Mouse (Mus musculus) megakaryocyte-erythroid progenitor cell, adult 5 weeks (primary cell): ENCODE data around the gene 4933424G06Rik. TPM values are rescaled to one million over a fixed set of nuclear protein-coding genes. Genes with fewer than 3 reads are reported as not detected.

ENCODE experiments used
- polyA plus RNA-seq: library from polyadenylated mRNA; stranded (reverse); fragments of >175 nt; gene quantifications from 2 replicates; pipeline ENCODE4 v1.2.3, GENCODE M21; 2012

Gene 4933424G06Rik
- not detected in 2 replicates for polyA plus RNA-seq

GRCm38 (mm10) chr1:36709854-36710280 lies at the start of gene 4933424G06Rik:
Gene 4933424G06Rik (plus strand): TSS chr1:36710149.

GRCm38 (mm10) chr1:36682620-36683355 lies 27.2 kb upstream of the 4933424G06Rik start, which contains the start of gene Fam178b:
Gene Fam178b (minus strand): TSS chr1:36683183.

GRCm38 (mm10) chr1:36691271-36692155 lies 18.4 kb upstream of the 4933424G06Rik start, which contains the start of gene Cox5b:
Gene Cox5b (plus strand): TSS chr1:36691449.

GRCm38 (mm10) chr1:36714311-36714710 lies 4.4 kb downstream of the 4933424G06Rik start, which contains the start of gene Actr1b:
Gene Actr1b (minus strand): TSS chr1:36714422.

GRCm38 (mm10) chr1:36761568-36761967 lies 51.6 kb downstream of the 4933424G06Rik start, which contains the start of gene Zap70:
Gene Zap70 (plus strand): TSS chr1:36761798.

Other genes starting within 250 kb of the 4933424G06Rik start
- gene Cnnm4, start 238.5 kb upstream of the 4933424G06Rik start, polyA plus RNA-seq = 7.3 and 7.8 TPM in 2 replicates
- gene Cnnm3, start 198.3 kb upstream of the 4933424G06Rik start, polyA plus RNA-seq = 28.4 and 38.0 TPM in 2 replicates
- 8.2 and 12.9 TPM in 2 replicates for gene Ankrd23, start 173.3 kb upstream of the 4933424G06Rik start, polyA plus RNA-seq
- gene Gm42417, start 170.7 kb upstream of the 4933424G06Rik start, polyA plus RNA-seq = not detected in 2 replicates
- gene Ankrd39, start 162.7 kb upstream of the 4933424G06Rik start, polyA plus RNA-seq = 10.8 and 13.6 TPM in 2 replicates
- 2.9 and 5.3 TPM in 2 replicates for gene Sema4c, start 151.8 kb upstream of the 4933424G06Rik start, polyA plus RNA-seq
- gene Fam178b, start 27.0 kb upstream of the 4933424G06Rik start, polyA plus RNA-seq = 0.23 and 0.65 TPM in 2 replicates
- gene Cox5b, start 18.7 kb upstream of the 4933424G06Rik start, polyA plus RNA-seq = 1,724 and 1,930 TPM in 2 replicates
- 54.0 and 59.5 TPM in 2 replicates for gene Actr1b, start 4.3 kb downstream of the 4933424G06Rik start, polyA plus RNA-seq
- 1.4 and 1.6 TPM in 2 replicates for gene Zap70, start 51.6 kb downstream of the 4933424G06Rik start, polyA plus RNA-seq
- 23.7 and 29.4 TPM in 2 replicates for gene Tmem131, start 233.5 kb downstream of the 4933424G06Rik start, polyA plus RNA-seq